Mouse (Mus musculus): ENCODE data around the gene Hist1h2bh. TPM values are rescaled to one million over a fixed set of nuclear protein-coding genes. Genes with fewer than 3 reads are reported as not detected.
"Not testable (repeated sequence)": the region's sequence is repeated elsewhere in the genome, so short reads cannot be mapped to it uniquely, and the experiment has no call there.

Hist1h2bh gene
- polyA plus RNA-seq, 1 experiment from 2014 or later = not detected

- not testable (repeated sequence) for H3K27me3 ChIP-seq (ENCODE audit: control insufficient read depth, insufficient read depth, low read length); H3K36me3 ChIP-seq (replicated peaks; ENCODE audit: control insufficient read depth, insufficient read depth); H3K9me3 ChIP-seq (ENCODE audit: control insufficient read depth, low read length)
- peak; percentile 44 for ATAC-seq (ENCODE audit: low FRiP score)
- Histone ChIP-seq H3K4me3 (replicated peaks; ENCODE audit: low read length) (peak within 1 kb of the TSS; percentile 35), H3K9ac (peak within 1 kb of the TSS; percentile 84), H3K4me2 (replicated peaks) (peak within 1 kb of the TSS; percentile 55), H3K27ac (peak within 1 kb of the TSS; percentile 71), H3K4me1 (replicated peaks; ENCODE audit: control insufficient read depth, insufficient read depth, low read length) (peaks cover 29% of the 10 kb centered on the region)
- DNase-seq (ENCODE audit: low spot score) = peak; percentile 88
- WGBS = under 1% methylated on average over 24 of the region's 53 CpGs
Observed at GRCm38 (mm10) chr13:23533560-23534367, 9.4 kb downstream of the Hist1h2bh start, which contains the start of gene Hist1h2af. Hist1h2af (plus strand) TSS chr13:23533906.

GRCm38 (mm10) chr13:23532262-23533075 is 10.7 kb downstream of the Hist1h2bh start:
- Histone ChIP-seq H3K4me1 (replicated peaks; ENCODE audit: control insufficient read depth, insufficient read depth, low read length) (peaks cover 29% of the 10 kb centered on the region), H3K27me3 (ENCODE audit: control insufficient read depth, insufficient read depth, low read length) (no peaks in the 10 kb centered on the region), H3K27ac (peak overlapping the region; percentile 95), H3K4me3 (replicated peaks; ENCODE audit: low read length) (peak overlapping the region; percentile 49), H3K9ac (peak overlapping the region; percentile 84), H3K36me3 (replicated peaks; ENCODE audit: control insufficient read depth, insufficient read depth) (no peaks in the 10 kb centered on the region), H3K4me2 (replicated peaks) (peak overlapping the region; percentile 55), H3K9me3 (ENCODE audit: control insufficient read depth, low read length) (no peaks in the 10 kb centered on the region)
- WGBS = 24% methylated on average over 9 of the region's 9 CpGs
- no peak for ATAC-seq (ENCODE audit: low FRiP score)
- no peak for DNase-seq (ENCODE audit: low spot score)

- Histone ChIP-seq H3K4me1 (replicated peaks; ENCODE audit: control insufficient read depth, insufficient read depth, low read length) (peaks cover 29% of the 10 kb centered on the region), H3K27me3 (ENCODE audit: control insufficient read depth, insufficient read depth, low read length) (no peaks in the 10 kb centered on the region), H3K36me3 (replicated peaks; ENCODE audit: control insufficient read depth, insufficient read depth) (no peaks in the 10 kb centered on the region)
Observed at GRCm38 (mm10) chr13:23530901-23531875, 12.0 kb downstream of the Hist1h2bh start, which contains the start of gene Hist1h4h. Hist1h4h (plus strand) TSS chr13:23531050.

DNA sequence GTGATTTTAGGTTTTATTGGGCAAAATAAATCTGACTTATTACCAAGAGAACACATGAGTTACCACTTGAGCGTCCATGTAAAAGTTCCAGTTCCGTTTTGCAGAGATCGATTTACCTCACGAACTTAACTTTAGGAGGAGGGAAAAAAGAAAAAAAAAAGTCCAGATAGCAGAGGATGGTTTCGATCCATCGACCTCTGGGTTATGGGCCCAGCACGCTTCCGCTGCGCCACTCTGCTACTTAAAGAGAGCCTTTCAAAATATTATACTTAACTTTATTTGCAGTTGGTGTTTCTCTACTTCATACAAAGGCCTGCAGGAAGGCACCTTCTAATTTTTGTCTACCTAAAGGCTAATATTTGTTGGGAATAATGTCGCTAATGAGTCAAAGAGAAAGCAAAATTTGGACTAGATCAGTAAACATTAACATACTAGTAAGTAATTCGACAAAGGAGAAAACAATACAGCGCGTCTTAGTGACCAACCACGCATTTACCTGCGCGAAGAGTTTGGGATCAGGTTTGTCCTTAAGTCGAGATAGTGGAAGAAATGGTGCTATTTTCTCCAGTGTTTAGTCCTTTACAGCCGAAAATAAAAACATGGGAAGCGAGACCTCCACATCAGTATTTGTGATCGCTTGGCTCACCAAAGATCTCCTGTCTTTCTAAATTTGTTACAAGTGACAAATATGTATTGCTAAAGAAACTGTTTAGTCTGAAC is 12.9 kb downstream of the Hist1h2bh start:
- no peaks in the 10 kb centered on the region for H3K27me3 ChIP-seq (ENCODE audit: control insufficient read depth, insufficient read depth, low read length)
- H3K36me3 ChIP-seq (replicated peaks; ENCODE audit: control insufficient read depth, insufficient read depth) = no peaks in the 10 kb centered on the region
- H3K4me2 ChIP-seq (replicated peaks) = peak overlapping the region; percentile 55
- H3K4me3 ChIP-seq (replicated peaks; ENCODE audit: low read length) = peak overlapping the region; percentile 49
- no peaks in the 10 kb centered on the region for H3K9me3 ChIP-seq (ENCODE audit: control insufficient read depth, low read length)
- H3K4me1 ChIP-seq (replicated peaks; ENCODE audit: control insufficient read depth, insufficient read depth, low read length) = peaks cover 29% of the 10 kb centered on the region
- peak overlapping the region; percentile 95 for H3K27ac ChIP-seq
- under 1% methylated on average over 20 of the region's 20 CpGs for WGBS
- ATAC-seq (ENCODE audit: low FRiP score) (no peak), DNase-seq (ENCODE audit: low spot score) (peak; percentile 84)
- H3K9ac ChIP-seq = peak overlapping the region; percentile 84

More at GRCm38 (mm10) chr13:23530901-23531875, 12.0 kb downstream of the Hist1h2bh start, which contains the start of gene Hist1h4h:
- peak within 1 kb of the TSS; percentile 55 for H3K4me2 ChIP-seq (replicated peaks)
- WGBS = under 1% methylated on average over 52 of the region's 70 CpGs
- H3K27ac ChIP-seq = peak within 1 kb of the TSS; percentile 95
- peak within 1 kb of the TSS; percentile 84 for H3K9ac ChIP-seq
- H3K9me3 ChIP-seq (ENCODE audit: control insufficient read depth, low read length) = no peaks in the 10 kb centered on the region
- ATAC-seq (ENCODE audit: low FRiP score) = peak; percentile 87
- DNase-seq (ENCODE audit: low spot score) = peak; percentile 100
- H3K4me3 ChIP-seq (replicated peaks; ENCODE audit: low read length) = peak within 1 kb of the TSS; percentile 49

- Histone ChIP-seq H3K27me3 (ENCODE audit: control insufficient read depth, insufficient read depth, low read length) (no peaks in the 10 kb centered on the region), H3K27ac (peak overlapping the region; percentile 95), H3K36me3 (replicated peaks; ENCODE audit: control insufficient read depth, insufficient read depth) (no peaks in the 10 kb centered on the region), H3K4me1 (replicated peaks; ENCODE audit: control insufficient read depth, insufficient read depth, low read length) (peaks cover 27% of the 10 kb centered on the region), H3K9me3 (ENCODE audit: control insufficient read depth, low read length) (no peaks in the 10 kb centered on the region), H3K4me2 (replicated peaks) (peak overlapping the region; percentile 55), H3K4me3 (replicated peaks; ENCODE audit: low read length) (peak overlapping the region; percentile 49), H3K9ac (peak overlapping the region; percentile 84)
- ATAC-seq (ENCODE audit: low FRiP score) (no peak), DNase-seq (ENCODE audit: low spot score) (no peak)
- WGBS = 34% methylated on average over 2 of the region's 2 CpGs
Observed at GRCm38 (mm10) chr13:23529480-23530165, 13.6 kb downstream of the Hist1h2bh start.

DNA sequence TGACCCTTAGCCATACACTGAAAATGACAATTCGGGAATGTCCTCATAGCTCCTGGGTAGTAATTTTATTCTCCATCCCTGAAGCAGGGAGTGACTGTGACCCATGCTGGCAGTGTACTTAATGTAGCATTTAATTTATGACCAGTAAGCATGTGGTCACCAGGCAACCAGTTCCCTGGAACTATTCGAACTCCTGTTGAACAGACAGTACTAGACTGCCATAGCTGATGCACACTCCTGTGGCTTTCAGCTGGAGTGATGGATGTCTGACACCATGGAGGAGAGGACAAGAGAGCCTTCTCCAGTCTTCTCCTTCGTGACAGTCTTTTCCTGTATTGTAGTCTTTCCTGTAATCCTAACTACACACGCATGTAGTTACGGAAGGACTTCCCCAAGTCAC is 14.2 kb downstream of the Hist1h2bh start:
- H3K27ac ChIP-seq = no peak overlapping the region
- no peaks in the 10 kb centered on the region for H3K9me3 ChIP-seq (ENCODE audit: control insufficient read depth, low read length)
- H3K4me3 ChIP-seq (replicated peaks; ENCODE audit: low read length) = 0 out of 2 replicates have a peak overlapping the region, but pooled peaks have one; percentile 3
- H3K27me3 ChIP-seq (ENCODE audit: control insufficient read depth, insufficient read depth, low read length) = no peaks in the 10 kb centered on the region
- ATAC-seq (ENCODE audit: low FRiP score) (no peak), DNase-seq (ENCODE audit: low spot score) (no peak)
- 60% methylated on average over 5 of the region's 5 CpGs for WGBS
- H3K9ac ChIP-seq = no peak overlapping the region
- peaks cover 23% of the 10 kb centered on the region for H3K4me1 ChIP-seq (replicated peaks; ENCODE audit: control insufficient read depth, insufficient read depth, low read length)
- H3K4me2 ChIP-seq (replicated peaks) = peak overlapping the region; percentile 55
- H3K36me3 ChIP-seq (replicated peaks; ENCODE audit: control insufficient read depth, insufficient read depth) = no peaks in the 10 kb centered on the region

DNA sequence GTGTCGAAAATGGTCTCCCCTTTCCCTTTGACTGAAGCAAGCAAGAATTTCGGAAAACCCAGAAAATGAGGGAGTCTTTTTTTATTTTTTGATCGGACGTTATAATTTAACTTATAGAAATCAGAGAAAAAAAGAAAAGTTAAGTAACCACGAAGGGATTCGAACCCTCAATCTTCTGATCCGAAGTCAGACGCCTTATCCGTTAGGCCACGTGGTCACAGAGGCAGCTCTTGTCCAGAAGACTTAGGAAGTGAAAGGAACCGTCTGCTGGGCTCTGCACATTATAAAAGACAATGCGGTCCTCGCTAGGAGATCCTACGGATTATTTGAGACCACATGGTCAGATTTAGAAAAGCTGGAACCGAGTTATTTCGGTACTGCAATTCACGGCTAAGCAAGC is 16.9 kb downstream of the Hist1h2bh start:
- Histone ChIP-seq H3K36me3 (replicated peaks; ENCODE audit: control insufficient read depth, insufficient read depth) (no peaks in the 10 kb centered on the region), H3K27ac (peak overlapping the region; percentile 77), H3K4me3 (replicated peaks; ENCODE audit: low read length) (peak overlapping the region; percentile 44), H3K27me3 (ENCODE audit: control insufficient read depth, insufficient read depth, low read length) (no peaks in the 10 kb centered on the region), H3K4me1 (replicated peaks; ENCODE audit: control insufficient read depth, insufficient read depth, low read length) (peaks cover 8% of the 10 kb centered on the region), H3K9ac (peak overlapping the region; percentile 63), H3K4me2 (replicated peaks) (peak overlapping the region; percentile 63), H3K9me3 (ENCODE audit: control insufficient read depth, low read length) (no peaks in the 10 kb centered on the region)
- WGBS = under 1% methylated on average over 17 of the region's 17 CpGs
- DNase-seq (ENCODE audit: low spot score) = peak; percentile 100
- peak; percentile 70 for ATAC-seq (ENCODE audit: low FRiP score)

GRCm38 (mm10) chr13:23525901-23526300 is 17.3 kb downstream of the Hist1h2bh start:
- ATAC-seq (ENCODE audit: low FRiP score) (no peak), DNase-seq (ENCODE audit: low spot score) (peak; percentile 59)
- no peaks in the 10 kb centered on the region for H3K27me3 ChIP-seq (ENCODE audit: control insufficient read depth, insufficient read depth, low read length)
- no peaks in the 10 kb centered on the region for H3K36me3 ChIP-seq (replicated peaks; ENCODE audit: control insufficient read depth, insufficient read depth)
- no peak overlapping the region for H3K27ac ChIP-seq
- H3K4me3 ChIP-seq (replicated peaks; ENCODE audit: low read length) = peak overlapping the region; percentile 44
- peaks cover 10% of the 10 kb centered on the region for H3K4me1 ChIP-seq (replicated peaks; ENCODE audit: control insufficient read depth, insufficient read depth, low read length)
- H3K4me2 ChIP-seq (replicated peaks) = peak overlapping the region; percentile 63
- H3K9ac ChIP-seq = no peak overlapping the region
- no peaks in the 10 kb centered on the region for H3K9me3 ChIP-seq (ENCODE audit: control insufficient read depth, low read length)
- WGBS = 2% methylated on average over 10 of the region's 10 CpGs
